Mouse (Mus musculus) liver, adult 2 months (tissue): ENCODE measurements at regions not wholly inside any gene's neighbourhood (a gene's known extent, or its start where the extent isn't known, plus 50 kb on each side); places are given as distances from the start of the nearest gene placed in this dataset.

Source experiments
- CTCF ChIP-seq: fragments of 200-500 bp; IDR thresholded peaks from 2 replicates; pipeline ENCODE4 v1.5.1; 2011; ENCODE audit warnings: low read depth, low read length, control low read depth
- POLR2A ChIP-seq: fragments of 200-500 bp; IDR thresholded peaks from 2 replicates; pipeline ENCODE4 v1.6.1; 2011; ENCODE audit warnings: low read length, control low read depth; ENCODE audit not compliant: insufficient read depth; ENCODE audit errors: extremely low read depth

GRCm38 (mm10) chr2:74388078-74388477 is 191.2 kb downstream of the Lnpk start:
- no peak for TF ChIP-seq CTCF
- TF ChIP-seq POLR2A: no peak
